Mouse (Mus musculus) thymus, postnatal 0 days (tissue): ENCODE results near the gene Mcf2l. TPM values are rescaled to one million over a fixed set of nuclear protein-coding genes. Genes with fewer than 3 reads are reported as not detected.
A peak's percentile ranks its signal among the peaks of the same experiment; 100 is the strongest.

Experiments used
- DNase-seq: peaks from one replicate; pipeline ENCODE4 v3.0.0-alpha.2; 2015; ENCODE audit warnings: low spot score
- polyA plus RNA-seq: library from polyadenylated mRNA; unstranded; fragments of >200 nt; fragmentation: Nextera tagmentation; extraction: Ambion mirVana; gene quantifications from 2 replicates; pipeline ENCODE4 v1.2.1, GENCODE M21; 2015

Gene Mcf2l
- polyA plus RNA-seq, 1 experiment from 2014 or later = 4.8 TPM

GRCm38 (mm10) chr8:12874194-12874791, 687 bp downstream of the Mcf2l start:
- DNase-seq = no peak

DNA sequence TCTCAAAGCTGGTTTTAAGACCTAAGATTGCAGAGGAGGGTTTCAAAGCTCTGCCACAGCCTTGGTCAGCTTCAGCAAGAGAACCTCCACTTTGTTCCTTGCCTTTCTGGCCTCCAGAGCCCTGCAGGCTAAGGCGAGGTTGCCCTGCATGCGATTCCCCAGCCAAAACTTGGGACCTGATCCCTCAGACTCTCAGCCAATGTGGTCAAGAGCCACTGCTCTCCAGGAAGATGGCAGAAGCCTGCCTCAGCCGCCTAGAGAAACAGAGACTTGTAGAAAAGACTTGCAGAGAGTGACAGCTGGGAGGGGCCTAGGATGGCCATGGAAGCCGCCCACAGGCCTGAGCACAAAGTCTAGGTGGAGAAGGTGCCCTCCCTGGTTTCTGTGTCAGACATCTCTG, 1.4 kb downstream of the Mcf2l start:
- no peak for DNase-seq

GRCm38 (mm10) chr8:12877126-12877525, 3.5 kb downstream of the Mcf2l start:
- DNase-seq = no peak

DNA sequence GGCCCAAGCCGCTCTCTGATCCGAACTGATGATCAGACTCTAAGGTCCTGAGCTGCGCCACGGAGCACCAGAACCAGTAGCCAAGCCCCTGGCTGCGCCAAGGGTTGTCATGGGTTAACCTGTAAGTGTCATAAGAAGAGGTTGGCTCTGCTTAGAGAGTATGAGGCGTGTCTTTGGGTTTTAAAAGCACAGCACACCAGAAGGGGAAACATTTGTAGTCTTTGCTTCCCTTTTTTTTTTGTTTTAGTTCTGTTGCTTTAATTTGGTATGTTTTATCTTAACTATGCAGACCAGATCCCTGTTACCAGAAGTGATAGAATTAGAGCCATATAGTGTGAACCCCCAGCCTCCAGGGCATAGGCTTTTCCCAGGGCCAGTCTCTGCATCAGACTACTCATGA, 6.6 kb downstream of the Mcf2l start:
- DNase-seq = no peak

GRCm38 (mm10) chr8:12883051-12884004, 9.7 kb downstream of the Mcf2l start:
- no peak for DNase-seq

- no peak for DNase-seq
Measured at GRCm38 (mm10) chr8:12887772-12888435, 14.3 kb downstream of the Mcf2l start.

DNA sequence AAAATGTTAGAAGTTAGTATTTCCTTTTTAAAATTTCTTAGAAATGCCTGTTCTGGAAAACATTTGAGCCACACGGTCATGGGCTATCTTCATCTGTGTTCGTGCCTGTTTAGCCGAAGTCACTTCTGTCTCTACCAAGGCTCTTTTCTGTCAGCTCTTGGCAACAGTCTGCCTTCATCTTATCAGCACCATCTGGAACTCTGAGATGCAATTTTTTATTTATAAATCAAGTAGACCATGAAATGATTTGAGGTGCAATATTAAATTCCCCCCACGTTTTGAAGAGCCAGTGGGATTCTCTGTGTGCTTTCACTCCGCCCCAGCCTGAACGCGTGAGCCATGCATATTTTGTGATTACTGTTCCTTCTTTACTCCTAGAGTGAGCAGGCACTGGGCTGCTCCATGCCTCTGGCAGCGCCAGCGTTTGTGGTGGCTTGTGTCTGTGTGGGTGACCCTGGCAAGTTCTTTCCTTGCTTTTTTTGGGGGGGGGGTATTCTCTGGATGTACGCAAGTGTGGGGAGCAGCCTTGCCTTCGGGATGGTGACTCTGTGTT, 15.5 kb downstream of the Mcf2l start:
- DNase-seq = no peak

- no peak for DNase-seq
Measured at GRCm38 (mm10) chr8:12892882-12893446, 19.4 kb downstream of the Mcf2l start.

DNA sequence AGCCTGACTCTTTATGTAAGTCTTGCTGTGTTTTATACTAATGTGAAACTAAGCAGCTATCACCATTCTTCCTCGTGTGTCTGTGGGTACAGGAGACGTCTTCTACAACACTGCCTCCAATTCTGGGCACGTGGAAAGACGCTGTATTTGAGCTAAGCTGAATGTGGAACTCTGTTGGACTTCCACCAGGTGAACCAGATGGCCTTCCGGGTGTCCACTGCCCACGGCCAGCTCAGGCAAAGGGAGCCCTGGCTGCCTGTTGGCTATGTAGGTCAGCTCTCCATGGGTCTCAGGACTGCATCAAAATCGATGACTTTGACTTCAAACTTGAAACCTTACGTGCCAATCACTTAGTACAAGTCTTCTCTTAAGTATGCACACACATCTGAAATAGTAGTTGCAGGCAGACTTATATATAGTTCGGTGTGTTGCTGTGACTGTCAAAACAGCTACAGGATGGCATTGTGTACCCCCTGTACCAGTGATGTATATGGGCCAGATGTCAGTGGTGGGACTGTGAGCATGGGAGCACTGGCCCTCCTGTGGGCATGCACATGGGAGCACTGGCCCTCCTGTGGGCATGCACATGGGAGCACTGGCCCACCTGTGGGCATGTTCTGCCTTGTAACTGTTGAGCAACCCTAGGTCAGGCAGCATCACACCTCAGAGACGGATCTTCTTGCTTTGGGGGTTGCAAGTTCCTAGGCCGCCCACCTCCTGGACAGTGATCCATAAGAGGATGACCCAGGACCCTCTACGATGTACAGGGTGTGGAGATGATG, 20.4 kb downstream of the Mcf2l start:
- no peak for DNase-seq

GRCm38 (mm10) chr8:12894783-12895534, 21.4 kb downstream of the Mcf2l start:
- DNase-seq = no peak

GRCm38 (mm10) chr8:12895535-12896150, 22.0 kb downstream of the Mcf2l start:
- no peak for DNase-seq

GRCm38 (mm10) chr8:12896494-12897373, 23.1 kb downstream of the Mcf2l start:
- DNase-seq = peak; percentile 44

DNA sequence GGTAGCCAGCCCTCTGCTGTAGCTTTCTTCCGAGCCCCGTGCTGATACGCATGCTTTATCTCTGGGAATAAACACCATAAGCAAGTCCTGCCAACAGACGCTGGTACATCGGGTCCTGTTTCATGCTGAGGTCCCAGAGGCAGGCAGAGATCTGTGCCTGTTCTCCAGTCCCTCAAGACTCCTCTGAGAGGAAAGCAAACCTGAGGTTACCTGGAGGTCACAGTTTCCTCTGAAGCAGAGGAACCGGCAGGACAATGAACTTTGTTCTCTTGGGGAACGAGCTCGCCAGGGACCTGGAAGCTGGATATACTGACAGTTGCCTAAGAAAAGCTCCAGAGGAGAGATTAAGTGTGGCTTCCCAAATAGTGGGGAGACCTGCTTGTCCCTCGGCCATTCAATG, 24.2 kb downstream of the Mcf2l start:
- DNase-seq = no peak

DNA sequence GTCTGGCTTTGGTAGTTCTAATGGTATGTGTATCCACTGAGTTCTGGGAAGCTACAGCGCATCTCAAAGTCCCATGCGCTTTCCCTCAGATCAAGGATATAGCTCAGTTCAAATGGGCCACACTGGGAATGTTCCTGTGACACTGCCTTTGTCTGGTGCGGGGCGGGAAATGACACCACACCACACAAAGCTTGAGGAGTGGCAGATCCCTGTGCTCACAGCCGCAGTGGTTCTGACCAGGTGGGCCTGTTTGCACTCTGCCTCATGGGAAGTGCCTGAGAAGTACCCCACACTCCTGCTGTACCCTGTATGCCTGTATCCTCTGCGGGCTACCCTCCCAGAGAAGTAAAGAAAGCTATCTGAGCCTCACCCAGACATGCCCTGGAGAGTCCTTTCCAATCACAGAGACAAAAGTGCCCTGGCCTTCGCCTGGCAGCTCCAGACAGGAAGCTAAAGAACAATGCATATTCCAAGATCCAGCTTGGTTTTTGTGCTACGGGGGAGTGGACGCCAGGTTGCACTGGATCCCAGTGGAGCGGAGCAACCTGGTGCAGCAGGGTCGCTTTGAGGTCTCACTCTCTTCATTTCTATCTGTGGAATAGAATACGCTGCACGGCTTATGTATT, 30.3 kb downstream of the Mcf2l start:
- DNase-seq = no peak

DNA sequence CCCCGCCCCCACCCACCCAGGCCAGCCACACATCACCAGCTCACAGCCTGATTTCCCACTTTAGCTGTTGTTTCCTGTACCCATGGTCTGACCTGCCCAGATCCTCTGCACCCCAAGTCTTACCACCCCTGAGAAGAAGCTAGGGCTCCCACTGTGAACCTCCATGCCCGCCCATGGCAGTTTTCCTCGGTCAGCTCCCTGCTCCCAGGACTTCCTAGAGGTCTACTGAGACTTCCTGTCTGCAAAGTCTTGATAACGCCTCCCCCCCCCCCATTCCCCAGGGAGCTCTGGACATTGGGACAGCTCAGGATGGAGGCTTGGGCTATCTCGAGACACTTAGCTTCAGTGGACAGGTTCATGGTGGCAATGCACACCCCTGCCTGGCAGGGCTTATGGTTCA, 31.5 kb downstream of the Mcf2l start:
- DNase-seq = no peak

DNA sequence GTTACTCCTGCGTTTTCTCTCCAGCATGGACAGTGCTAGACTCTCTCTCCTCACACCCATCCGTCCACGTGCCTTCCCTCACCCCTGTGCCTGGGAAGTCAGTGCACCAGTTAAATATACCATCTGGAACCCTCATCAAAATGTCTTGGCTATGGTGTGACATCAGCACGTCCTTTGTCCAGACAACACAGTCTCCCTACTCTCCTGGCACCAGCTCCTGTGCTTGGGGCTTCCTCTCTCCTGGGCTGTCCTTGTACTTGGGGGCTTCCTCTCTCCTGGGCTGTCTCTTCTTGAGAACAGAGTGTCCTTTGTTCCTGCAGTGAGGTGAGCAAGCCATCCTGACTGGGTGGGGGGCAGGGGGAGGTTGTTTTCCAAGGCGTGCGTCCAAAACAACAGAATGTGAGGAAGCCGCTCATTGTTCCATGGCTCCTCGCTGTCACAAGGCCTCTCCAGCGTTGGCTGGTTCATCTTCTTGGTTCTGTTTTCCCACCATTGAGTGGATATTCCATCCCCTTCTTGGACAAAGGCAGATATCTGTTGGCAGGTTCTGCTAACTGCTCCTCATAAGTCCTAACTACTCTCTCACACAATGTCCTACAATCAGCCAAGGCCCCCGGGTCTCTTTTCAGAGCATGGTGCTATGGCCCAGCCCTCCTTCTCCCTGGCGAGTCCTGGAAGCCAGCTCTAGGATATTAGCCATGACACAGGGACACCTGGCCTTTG, 32.2 kb downstream of the Mcf2l start:
- no peak for DNase-seq

- no peak for DNase-seq
Measured at GRCm38 (mm10) chr8:12906597-12906996, 33.0 kb downstream of the Mcf2l start.
